Mouse (Mus musculus) forebrain, embryonic 11.5 days (tissue): ENCODE data around the gene Coro1c. TPM values are rescaled to one million over a fixed set of nuclear protein-coding genes. Genes with fewer than 3 reads are reported as not detected.

ENCODE experiments used
- ATAC-seq: fragments of 200-750 bp; cut with Nextera tagmentation; replicated peaks from 2 replicates; pipeline ENCODE4 v1.8.0; 2017; ENCODE audit warnings: moderate TSS enrichment; ENCODE audit not compliant: low FRiP score
- DNase-seq: peaks from one replicate; pipeline ENCODE4 v3.0.0-alpha.2; 2017; ENCODE audit warnings: low spot score
- H3K27ac ChIP-seq: fragments of 300-500 bp; sonication (generic); 2 replicates; pipeline ENCODE4 v1.5.1; 2014; ENCODE audit warnings: low read depth, low read length
- H3K27me3 ChIP-seq: fragments of 300-500 bp; sonication (generic); 2 replicates; pipeline ENCODE4 v1.6.1; 2014; ENCODE audit warnings: mild to moderate bottlenecking, low read length, mixed read lengths; ENCODE audit not compliant: control insufficient read depth, insufficient read depth
- H3K36me3 ChIP-seq: fragments of 300-500 bp; sonication (generic); 2 replicates; pipeline ENCODE4 v1.6.1; 2014; ENCODE audit warnings: mild to moderate bottlenecking, low read length, moderate library complexity, mixed read lengths; ENCODE audit not compliant: control insufficient read depth, insufficient read depth
- H3K4me1 ChIP-seq: fragments of 300-500 bp; sonication (generic); replicated peaks from 2 replicates; pipeline ENCODE4 v1.6.1; 2014; ENCODE audit warnings: low read length, mixed read lengths; ENCODE audit not compliant: control insufficient read depth, insufficient read depth
- H3K4me2 ChIP-seq: fragments of 300-500 bp; sonication (generic); 2 replicates; pipeline ENCODE4 v1.6.1; 2014; ENCODE audit warnings: low read depth, mild to moderate bottlenecking, low read length, moderate library complexity, mixed read lengths; ENCODE audit not compliant: severe bottlenecking
- H3K4me3 ChIP-seq: fragments of 300-500 bp; sonication (generic); 2 replicates; pipeline ENCODE4 v1.5.1; 2014; ENCODE audit warnings: low read depth, low read length
- H3K9ac ChIP-seq: fragments of 300-500 bp; sonication (generic); 2 replicates; pipeline ENCODE4 v1.6.1; 2014; ENCODE audit warnings: low read length
- H3K9me3 ChIP-seq: fragments of 300-500 bp; sonication (generic); 2 replicates; pipeline ENCODE4 v1.6.1; 2016; ENCODE audit warnings: low read length, mixed read lengths; ENCODE audit not compliant: control insufficient read depth
- WGBS: fragments of 180-500 bp; shearing (Covaris S2); extraction: QIAGEN DNeasy Blood & Tissue Kit; methylation state at CpG from one replicate; pipeline ENCODE4 v1.1.7; 2014; 5-methylcytosine and 5-hydroxymethylcytosine counted together
- polyA plus RNA-seq: library from polyadenylated mRNA; unstranded; fragments of >200 nt; fragmentation: Nextera tagmentation; extraction: Ambion mirVana; gene quantifications from 2 replicates; pipeline ENCODE4 v1.2.1, GENCODE M21; 2014

The Coro1c gene
- polyA plus RNA-seq, 1 experiment from 2014 or later = 231 TPM

- no peak overlapping the region for H3K4me2 ChIP-seq
- no peak overlapping the region for H3K27ac ChIP-seq
- H3K4me3 ChIP-seq = no peak overlapping the region
- no peaks in the 10 kb centered on the region for H3K36me3 ChIP-seq
- no peak overlapping the region for H3K9ac ChIP-seq
- DNase-seq = no peak
- ATAC-seq = no peak
- peaks cover 5% of the 10 kb centered on the region for H3K4me1 ChIP-seq
- no peaks in the 10 kb centered on the region for H3K9me3 ChIP-seq
- H3K27me3 ChIP-seq = no peaks in the 10 kb centered on the region
- 95% methylated on average over 12 of the region's 12 CpGs for WGBS
Observed at GRCm38 (mm10) chr5:113899543-113899942, 9.0 kb downstream of the Coro1c start.

GRCm38 (mm10) chr5:113892005-113892404 is 16.6 kb downstream of the Coro1c start:
- no peak overlapping the region for H3K27ac ChIP-seq
- DNase-seq = no peak
- peaks cover 5% of the 10 kb centered on the region; the same call in 1 of the 2 replicates for H3K4me1 ChIP-seq
- ATAC-seq = no peak
- H3K36me3 ChIP-seq = no peaks in the 10 kb centered on the region
- H3K4me3 ChIP-seq = no peak overlapping the region
- no peaks in the 10 kb centered on the region for H3K9me3 ChIP-seq
- WGBS = 92% methylated on average over 7 of the region's 7 CpGs
- no peak overlapping the region for H3K4me2 ChIP-seq
- H3K27me3 ChIP-seq = no peaks in the 10 kb centered on the region
- H3K9ac ChIP-seq = no peak overlapping the region

- H3K9ac ChIP-seq = no peak overlapping the region
- no peaks in the 10 kb centered on the region for H3K27me3 ChIP-seq
- H3K9me3 ChIP-seq = no peaks in the 10 kb centered on the region
- peaks cover 7% of the 10 kb centered on the region; the same call in 1 of the 2 replicates for H3K4me1 ChIP-seq
- H3K27ac ChIP-seq = no peak overlapping the region
- H3K4me2 ChIP-seq = no peak overlapping the region
- WGBS = 89% methylated on average over 18 of the region's 18 CpGs
- DNase-seq (no peak), ATAC-seq (no peak)
- no peaks in the 10 kb centered on the region for H3K36me3 ChIP-seq
- H3K4me3 ChIP-seq = no peak overlapping the region
Observed at GRCm38 (mm10) chr5:113890874-113891273, 17.7 kb downstream of the Coro1c start.

GRCm38 (mm10) chr5:113889912-113890311 is 18.6 kb downstream of the Coro1c start:
- Histone ChIP-seq H3K9ac (no peak overlapping the region), H3K27me3 (no peaks in the 10 kb centered on the region), H3K4me2 (no peak overlapping the region), H3K36me3 (no peaks in the 10 kb centered on the region), H3K4me3 (no peak overlapping the region), H3K4me1 (peaks cover 15% of the 10 kb centered on the region; the same call in 1 of the 2 replicates), H3K9me3 (no peaks in the 10 kb centered on the region), H3K27ac (no peak overlapping the region)
- 61% methylated on average over 4 of the region's 4 CpGs for WGBS
- DNase-seq = no peak
- no peak for ATAC-seq

GRCm38 (mm10) chr5:113889181-113889906 is 19.2 kb downstream of the Coro1c start:
- Histone ChIP-seq H3K4me3 (no peak overlapping the region), H3K27ac (peak overlapping the region; percentile 38; the same call in 1 of the 2 replicates), H3K4me2 (no peak overlapping the region), H3K9ac (no peak overlapping the region), H3K4me1 (peaks cover 17% of the 10 kb centered on the region; the same call in 1 of the 2 replicates), H3K9me3 (no peaks in the 10 kb centered on the region), H3K27me3 (no peaks in the 10 kb centered on the region), H3K36me3 (no peaks in the 10 kb centered on the region)
- ATAC-seq (no peak), DNase-seq (no peak)
- WGBS = 48% methylated on average over 19 of the region's 19 CpGs

- ATAC-seq (no peak), DNase-seq (no peak)
- Histone ChIP-seq H3K4me3 (no peak overlapping the region), H3K9me3 (no peaks in the 10 kb centered on the region), H3K9ac (no peak overlapping the region), H3K4me1 (peaks cover 21% of the 10 kb centered on the region; the same call in 1 of the 2 replicates), H3K36me3 (no peaks in the 10 kb centered on the region), H3K27me3 (no peaks in the 10 kb centered on the region), H3K27ac (no peak overlapping the region), H3K4me2 (no peak overlapping the region)
- WGBS = 88% methylated on average over 5 of the region's 5 CpGs
Observed at GRCm38 (mm10) chr5:113888186-113888795, 20.3 kb downstream of the Coro1c start.

- Histone ChIP-seq H3K9ac (no peak overlapping the region), H3K27me3 (no peaks in the 10 kb centered on the region), H3K27ac (no peak overlapping the region; the same call in 1 of the 2 replicates), H3K36me3 (no peaks in the 10 kb centered on the region), H3K9me3 (no peaks in the 10 kb centered on the region), H3K4me2 (no peak overlapping the region), H3K4me3 (no peak overlapping the region), H3K4me1 (peaks cover 21% of the 10 kb centered on the region; the same call in 1 of the 2 replicates)
- ATAC-seq (no peak), DNase-seq (no peak)
- 81% methylated on average over 11 of the region's 11 CpGs for WGBS
Observed at GRCm38 (mm10) chr5:113887132-113887531, 21.4 kb downstream of the Coro1c start.

GRCm38 (mm10) chr5:113885623-113886022 is 22.9 kb downstream of the Coro1c start:
- DNase-seq (no peak), ATAC-seq (no peak)
- WGBS = 61% methylated on average over 8 of the region's 8 CpGs
- no peak overlapping the region for H3K4me3 ChIP-seq
- no peak overlapping the region for H3K9ac ChIP-seq
- H3K4me1 ChIP-seq = peaks cover 21% of the 10 kb centered on the region; the same call in 1 of the 2 replicates
- no peaks in the 10 kb centered on the region for H3K27me3 ChIP-seq
- no peak overlapping the region for H3K4me2 ChIP-seq
- H3K27ac ChIP-seq = no peak overlapping the region
- H3K36me3 ChIP-seq = no peaks in the 10 kb centered on the region; the same call in 1 of the 2 replicates
- H3K9me3 ChIP-seq = no peaks in the 10 kb centered on the region
